Mouse (Mus musculus): ENCODE measurements around the gene Shkbp1. TPM values are rescaled to one million over a fixed set of nuclear protein-coding genes. Genes with fewer than 3 reads are reported as not detected.

Shkbp1 gene
- polyA plus RNA-seq, 1 experiment, result 18.4 TPM

DNA sequence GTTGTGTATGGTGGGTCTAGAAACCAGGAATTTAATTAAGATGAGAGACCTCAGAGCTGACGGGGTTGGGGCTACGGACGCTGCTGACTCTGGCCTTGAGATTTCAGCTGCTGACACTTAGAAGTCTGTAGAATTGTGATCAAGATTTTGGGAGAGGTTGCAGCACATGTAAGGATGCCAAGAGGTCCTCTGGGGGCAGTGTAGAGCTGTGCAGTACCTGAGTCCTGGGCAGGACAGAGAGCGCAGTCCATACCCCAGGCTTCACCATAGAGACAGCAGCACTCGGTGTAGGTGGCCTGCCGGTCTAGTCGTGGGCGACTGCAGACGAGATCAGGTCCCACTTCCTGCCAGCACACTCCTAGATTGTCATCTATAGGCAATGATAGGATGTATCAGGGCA lies 48.3 kb downstream of the Shkbp1 start:
- no peaks in the 10 kb centered on the region for H3K27me3 ChIP-seq (ENCODE audit: control insufficient read depth, insufficient read depth, insufficient read length)

GRCm38 (mm10) chr7:27306161-27307160 lies 49.4 kb downstream of the Shkbp1 start:
- Histone ChIP-seq H3K79me2 (ENCODE audit: control insufficient read depth, insufficient read depth) (no peaks in the 10 kb centered on the region), H3K4me2 (ENCODE audit: low read depth) (no peak overlapping the region), H3K36me3 (ENCODE audit: control insufficient read depth, insufficient read depth) (no peaks in the 10 kb centered on the region), H3ac (ENCODE audit: control insufficient read depth, insufficient read length) (no peak overlapping the region), H3K4me3 (no peak overlapping the region), H3K27me3 (ENCODE audit: control insufficient read depth, insufficient read depth, insufficient read length) (no peaks in the 10 kb centered on the region)
- TF ChIP-seq MYOG (IDR thresholded peaks at IDR 0.05; ENCODE audit: control insufficient read depth in 1 of 3, insufficient read depth in 1 of 3, insufficient read length in 2 of 3, low read depth in 2 of 3) (no peak), SRF (IDR thresholded peaks at IDR 0.05; ENCODE audit: control insufficient read depth, insufficient read length, low read depth) (no peak)

More for the DNA sequence above, 48.3 kb downstream of the Shkbp1 start:
- no peak overlapping the region for H3K4me3 ChIP-seq
- no peak overlapping the region for H3ac ChIP-seq (ENCODE audit: control insufficient read depth, insufficient read length)
- TF ChIP-seq USF1 (IDR thresholded peaks at IDR 0.05; ENCODE audit: low read depth) (no peak), CEBPB (IDR thresholded peaks at IDR 0.05; ENCODE audit: insufficient read depth, poor library complexity, severe bottlenecking) (no peak), MAX (IDR thresholded peaks at IDR 0.05; ENCODE audit: low read depth) (no peak), POLR2A (IDR thresholded peaks at IDR 0.05; ENCODE audit: insufficient read length, low read depth) (no peak), TCF3 (IDR thresholded peaks at IDR 0.05; ENCODE audit: insufficient read length, low read depth) (no peak), POLR2AphosphoS2 (IDR thresholded peaks at IDR 0.05; ENCODE audit: insufficient read length, low read depth) (no peak), TCF12 (IDR thresholded peaks at IDR 0.05; ENCODE audit: insufficient read depth, poor library complexity, severe bottlenecking) (no peak), SRF (IDR thresholded peaks at IDR 0.05; ENCODE audit: control insufficient read depth, insufficient read length, low read depth) (no peak), MYOG (IDR thresholded peaks at IDR 0.05; ENCODE audit: control insufficient read depth in 1 of 3, insufficient read depth in 1 of 3, insufficient read length in 2 of 3, low read depth in 2 of 3) (no peak), MYOD1 (IDR thresholded peaks at IDR 0.05; ENCODE audit: control insufficient read depth in 1 of 3, insufficient read length in 2 of 3, low read depth in 2 of 3) (no peak)
- H3K36me3 ChIP-seq (ENCODE audit: control insufficient read depth, insufficient read depth), result no peaks in the 10 kb centered on the region
- H3K79me2 ChIP-seq (ENCODE audit: control insufficient read depth, insufficient read depth), result no peaks in the 10 kb centered on the region
- no peak overlapping the region for H3K4me2 ChIP-seq (ENCODE audit: low read depth)

- no peaks in the 10 kb centered on the region for H3K79me2 ChIP-seq (ENCODE audit: control insufficient read depth, insufficient read depth)
- H3K27me3 ChIP-seq (ENCODE audit: control insufficient read depth, insufficient read depth, insufficient read length), result no peaks in the 10 kb centered on the region
- no peak overlapping the region for H3ac ChIP-seq (ENCODE audit: control insufficient read depth, insufficient read length)
Measured at GRCm38 (mm10) chr7:27305091-27305730, 50.6 kb downstream of the Shkbp1 start.

DNA sequence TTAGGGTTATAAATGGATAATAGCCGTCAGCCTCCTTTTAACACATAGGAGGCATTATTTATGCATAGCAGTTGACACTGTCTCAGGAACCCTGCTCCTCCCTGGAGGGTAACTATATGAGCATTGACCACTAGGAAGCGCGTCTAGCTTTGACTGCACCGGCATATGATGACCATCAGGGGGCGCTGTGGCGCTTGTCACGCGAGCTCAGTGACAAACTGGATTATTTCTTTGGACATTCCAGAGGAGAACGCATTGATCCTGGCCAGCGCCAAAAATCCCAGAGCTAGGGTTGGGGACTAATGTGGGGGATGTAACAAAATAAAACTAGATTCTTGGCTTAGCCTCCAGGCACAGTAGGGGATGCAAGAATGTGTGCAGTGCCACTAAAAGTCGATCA lies 53.6 kb downstream of the Shkbp1 start:
- H3K36me3 ChIP-seq (ENCODE audit: control insufficient read depth, insufficient read depth), result no peaks in the 10 kb centered on the region
- no peak overlapping the region for H3K4me2 ChIP-seq (ENCODE audit: low read depth)
- TF ChIP-seq SRF (IDR thresholded peaks at IDR 0.05; ENCODE audit: control insufficient read depth, insufficient read length, low read depth) (no peak), E2F4 (IDR thresholded peaks at IDR 0.05; ENCODE audit: insufficient read depth) (no peak), MYOG (IDR thresholded peaks at IDR 0.05; ENCODE audit: control insufficient read depth in 1 of 3, insufficient read depth in 1 of 3, insufficient read length in 2 of 3, low read depth in 2 of 3) (no peak), TCF3 (IDR thresholded peaks at IDR 0.05; ENCODE audit: insufficient read length, low read depth) (no peak), USF1 (IDR thresholded peaks at IDR 0.05; ENCODE audit: low read depth) (no peak), CEBPB (IDR thresholded peaks at IDR 0.05; ENCODE audit: insufficient read depth, poor library complexity, severe bottlenecking) (no peak), MYOD1 (IDR thresholded peaks at IDR 0.05; ENCODE audit: control insufficient read depth in 1 of 3, insufficient read length in 2 of 3, low read depth in 2 of 3) (no peak), MAX (IDR thresholded peaks at IDR 0.05; ENCODE audit: low read depth) (no peak), TCF12 (IDR thresholded peaks at IDR 0.05; ENCODE audit: insufficient read depth, poor library complexity, severe bottlenecking) (no peak), POLR2A (IDR thresholded peaks at IDR 0.05; ENCODE audit: insufficient read length, low read depth) (no peak), REST (IDR thresholded peaks at IDR 0.05; ENCODE audit: insufficient read depth, insufficient read length) (no peak), POLR2AphosphoS2 (IDR thresholded peaks at IDR 0.05; ENCODE audit: insufficient read length, low read depth) (no peak)

More at GRCm38 (mm10) chr7:27305091-27305730, 50.6 kb downstream of the Shkbp1 start:
- TF ChIP-seq MYOD1 (IDR thresholded peaks at IDR 0.05; ENCODE audit: control insufficient read depth in 1 of 3, insufficient read length in 2 of 3, low read depth in 2 of 3), result no peak
- TF ChIP-seq E2F4 (IDR thresholded peaks at IDR 0.05; ENCODE audit: insufficient read depth), result no peak
- TF ChIP-seq USF1 (IDR thresholded peaks at IDR 0.05; ENCODE audit: low read depth), result no peak
- TF ChIP-seq MYOG (IDR thresholded peaks at IDR 0.05; ENCODE audit: control insufficient read depth in 1 of 3, insufficient read depth in 1 of 3, insufficient read length in 2 of 3, low read depth in 2 of 3), result no peak
- TF ChIP-seq MAX (IDR thresholded peaks at IDR 0.05; ENCODE audit: low read depth), result no peak
- TF ChIP-seq POLR2AphosphoS2 (IDR thresholded peaks at IDR 0.05; ENCODE audit: insufficient read length, low read depth), result no peak
- no peak for TF ChIP-seq CEBPB (IDR thresholded peaks at IDR 0.05; ENCODE audit: insufficient read depth, poor library complexity, severe bottlenecking)
- TF ChIP-seq TCF3 (IDR thresholded peaks at IDR 0.05; ENCODE audit: insufficient read length, low read depth), result no peak
- TF ChIP-seq REST (IDR thresholded peaks at IDR 0.05; ENCODE audit: insufficient read depth, insufficient read length), result no peak
- no peak for TF ChIP-seq SRF (IDR thresholded peaks at IDR 0.05; ENCODE audit: control insufficient read depth, insufficient read length, low read depth)
- TF ChIP-seq TCF12 (IDR thresholded peaks at IDR 0.05; ENCODE audit: insufficient read depth, poor library complexity, severe bottlenecking), result no peak
- no peak for TF ChIP-seq POLR2A (IDR thresholded peaks at IDR 0.05; ENCODE audit: insufficient read length, low read depth)
- Histone ChIP-seq H3K4me3 (no peak overlapping the region), H3K36me3 (ENCODE audit: control insufficient read depth, insufficient read depth) (no peaks in the 10 kb centered on the region), H3K4me2 (ENCODE audit: low read depth) (no peak overlapping the region)

More for the DNA sequence above, 53.6 kb downstream of the Shkbp1 start:
- no peaks in the 10 kb centered on the region for H3K79me2 ChIP-seq (ENCODE audit: control insufficient read depth, insufficient read depth)
- no peak overlapping the region for H3K4me3 ChIP-seq
- no peaks in the 10 kb centered on the region for H3K27me3 ChIP-seq (ENCODE audit: control insufficient read depth, insufficient read depth, insufficient read length)
- no peak overlapping the region for H3ac ChIP-seq (ENCODE audit: control insufficient read depth, insufficient read length)
